Mouse (Mus musculus) granulocyte monocyte progenitor cell, adult 5-6 weeks (primary cell): ENCODE measurements around the gene Rac2. TPM values are rescaled to one million over a fixed set of nuclear protein-coding genes. Genes with fewer than 3 reads are reported as not detected.

Experiments
- ATAC-seq: replicated peaks from 2 replicates; pipeline ENCODE4 v1.8.0; 2016; ENCODE audit warnings: mild to moderate bottlenecking, moderate TSS enrichment, inconsistent platforms; ENCODE audit not compliant: poor library complexity, severe bottlenecking
- total RNA-seq, 2 experiments: library from RNA; stranded (forward) in 1 of 2; stranded (reverse) in 1 of 2; fragments of 200-712, 200-1000 nt in 1 of 2; fragments of >200 nt in 1 of 2; fragmentation: Nextera tagmentation in 1 of 2; gene quantifications; 2 replicates each; pipeline ENCODE4 v1.2.3; 2014 to 2017

The Rac2 gene
- total RNA-seq (2014; fragmentation: Nextera tagmentation) (325 and 431 TPM in 2 replicates), total RNA-seq (2017) (94.7 and 105 TPM in 2 replicates)

DNA sequence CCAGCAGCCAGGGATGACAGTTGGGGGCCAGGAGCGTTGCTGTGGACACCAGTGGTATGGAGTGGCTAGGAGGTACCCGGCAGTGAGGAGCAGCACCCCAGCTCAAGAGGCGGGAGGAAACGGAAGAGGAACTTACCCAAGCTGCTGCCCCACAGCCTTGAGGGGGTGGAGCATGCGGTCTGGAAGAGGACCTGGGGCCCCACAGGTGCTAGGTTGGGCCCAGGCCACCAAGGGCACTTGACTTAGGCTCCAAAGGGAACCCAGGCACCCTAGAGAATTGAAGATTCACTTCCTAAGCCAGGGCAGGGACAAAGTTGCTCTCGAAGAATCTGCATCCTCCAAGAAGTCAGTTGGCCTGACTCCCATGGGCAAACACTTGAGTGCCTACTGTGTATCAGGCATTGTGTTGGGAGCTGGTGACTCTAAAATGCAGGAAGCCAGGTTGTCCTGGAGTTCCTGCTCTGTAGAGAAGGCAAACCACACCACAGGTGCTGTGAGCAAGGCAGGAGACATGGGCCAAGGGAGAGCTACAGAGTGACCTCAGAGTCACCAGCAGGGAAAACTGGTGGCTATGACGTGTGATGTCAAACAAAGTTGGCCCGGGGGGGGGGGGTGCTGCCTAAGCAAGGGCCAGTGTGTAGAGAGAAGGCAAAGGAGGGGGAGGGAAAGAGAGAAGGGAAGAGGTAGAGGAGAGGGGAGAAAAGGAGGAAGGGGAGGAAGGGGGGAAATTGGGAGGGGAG lies at the start of gene Rac2:
Gene Rac2 (minus strand): TSS at position 126 of the 740 bp plus-strand sequence.
- peak; percentile 85 for ATAC-seq

GRCm38 (mm10) chr15:78616973-78617372 lies 44.4 kb upstream of the Rac2 start:
- ATAC-seq: no peak

GRCm38 (mm10) chr15:78614536-78614935 lies 42.0 kb upstream of the Rac2 start:
- no peak for ATAC-seq

GRCm38 (mm10) chr15:78610705-78611462 lies 38.3 kb upstream of the Rac2 start:
- peak; percentile 16 for ATAC-seq

DNA sequence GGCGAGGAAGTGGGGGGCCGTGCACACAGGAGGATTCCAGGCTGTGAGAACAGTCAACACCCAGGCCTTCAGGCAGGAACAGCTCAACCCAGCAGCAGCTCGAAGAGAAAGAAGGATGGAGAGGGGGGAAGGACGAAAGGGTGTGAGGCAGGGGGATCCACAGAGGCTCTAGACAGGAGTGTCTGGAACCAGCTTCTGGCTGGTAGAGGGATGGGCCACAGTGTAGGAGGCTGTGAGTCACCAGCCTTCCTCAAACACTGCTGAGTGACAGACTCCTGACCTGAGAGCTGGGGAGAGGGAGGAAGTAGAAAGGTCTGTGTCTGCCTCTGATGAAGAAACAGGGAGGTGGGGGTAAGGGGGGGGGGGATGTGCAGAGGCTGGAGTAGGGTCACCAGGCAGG lies 34.9 kb upstream of the Rac2 start:
- ATAC-seq: peak; percentile 85

- ATAC-seq: peak; percentile 20
Observed at GRCm38 (mm10) chr15:78606059-78606458, 33.5 kb upstream of the Rac2 start.

DNA sequence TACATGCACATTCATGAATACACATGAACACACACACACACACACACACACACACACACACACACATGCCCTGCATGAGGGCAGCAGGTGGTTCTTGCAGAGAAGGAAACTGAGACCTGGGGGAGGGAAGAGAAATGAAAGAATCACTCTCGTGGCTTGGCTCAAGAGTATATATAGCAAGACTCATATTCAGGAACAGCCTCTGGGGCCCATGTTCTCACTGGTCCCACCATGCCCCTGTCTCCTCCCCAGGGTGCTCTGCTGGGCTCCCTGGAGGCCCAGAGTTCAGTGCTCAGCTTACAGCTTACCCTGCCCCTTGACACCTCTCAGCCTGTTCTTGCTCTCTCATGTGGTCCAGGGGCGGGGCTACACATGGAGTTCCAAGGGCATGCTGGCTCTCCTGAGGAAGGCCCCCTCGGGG lies 32.8 kb upstream of the Rac2 start:
- no peak for ATAC-seq

GRCm38 (mm10) chr15:78604255-78604654 lies 31.7 kb upstream of the Rac2 start:
- no peak for ATAC-seq

DNA sequence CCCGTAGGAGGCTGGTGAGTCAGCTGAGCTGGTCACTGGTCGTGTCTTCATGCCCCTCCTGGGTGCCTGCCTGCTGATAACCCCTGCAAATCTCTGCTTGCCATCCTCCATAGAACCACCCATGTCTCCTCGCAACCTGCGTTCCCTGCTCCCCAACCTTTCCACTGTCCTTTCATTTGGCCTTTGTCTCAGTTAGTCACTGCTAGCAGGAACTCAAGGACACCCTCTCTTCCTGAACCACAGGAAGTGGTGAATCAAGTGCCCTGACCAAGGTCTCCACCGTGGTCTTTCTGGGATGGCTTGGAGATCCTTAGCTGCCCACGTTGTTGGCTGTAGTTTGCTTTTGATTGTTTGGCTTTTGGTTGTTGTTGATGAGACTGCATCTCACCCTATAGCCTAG lies 28.6 kb upstream of the Rac2 start:
- ATAC-seq: no peak

DNA sequence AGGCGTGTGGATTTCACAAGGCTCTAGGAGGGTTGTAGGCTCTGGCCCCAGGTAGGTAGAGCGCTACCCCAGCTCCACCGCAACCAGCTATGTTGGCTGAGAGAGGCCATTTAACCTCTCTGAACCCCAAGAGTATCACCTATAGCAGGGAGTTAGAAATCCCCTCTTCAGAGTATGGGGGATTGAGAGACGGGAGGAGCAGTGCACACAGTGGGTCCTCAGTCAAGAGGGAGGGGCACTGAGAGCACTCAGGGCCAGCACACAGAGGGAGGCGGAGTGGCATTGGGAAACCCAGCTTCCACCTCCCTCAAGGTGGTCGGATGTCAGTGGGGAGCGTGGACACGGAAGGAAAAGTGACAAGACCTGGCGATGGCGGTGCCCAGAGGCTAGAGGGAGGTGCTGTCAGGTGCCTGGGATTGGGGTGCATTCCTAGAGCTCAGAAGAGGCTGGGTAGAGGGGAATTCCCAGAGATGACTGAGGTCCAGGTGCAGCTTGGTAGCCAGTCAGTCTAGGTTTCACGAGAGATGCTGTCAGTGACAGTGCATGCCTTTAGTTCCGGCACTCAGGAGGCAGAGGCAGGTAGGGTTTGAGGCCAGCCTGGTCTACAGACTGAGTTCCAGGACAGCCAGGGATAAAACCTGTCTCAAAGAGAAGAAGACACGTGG lies 27.1 kb upstream of the Rac2 start:
- ATAC-seq: no peak

- peak; percentile 68 for ATAC-seq
Observed at GRCm38 (mm10) chr15:78599124-78599523, 26.5 kb upstream of the Rac2 start.

- ATAC-seq: peak; percentile 43
Observed at GRCm38 (mm10) chr15:78597729-78598128, 25.1 kb upstream of the Rac2 start.

DNA sequence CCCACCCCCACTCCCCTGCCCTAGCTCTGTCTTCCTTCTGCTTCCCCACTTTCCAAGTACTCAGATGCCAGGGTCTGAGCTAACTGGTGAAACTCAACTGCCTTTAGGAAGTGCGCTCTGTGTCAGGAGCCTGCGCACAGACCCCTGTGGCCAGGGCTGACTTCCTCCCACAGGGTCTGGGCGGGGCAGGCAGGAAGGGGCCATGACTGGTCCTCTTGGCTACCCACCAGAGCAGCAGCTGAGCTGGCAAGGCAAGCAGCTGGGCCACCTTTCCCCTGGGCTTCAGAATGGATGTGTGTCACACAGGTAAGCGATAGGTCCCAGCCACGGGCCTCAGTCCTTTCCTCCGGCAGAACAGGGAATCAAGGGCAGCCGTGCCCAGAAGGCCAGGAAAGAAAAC lies 24.3 kb upstream of the Rac2 start, which contains the start of gene Cyth4:
Gene Cyth4 (plus strand): TSS at position 134 of the 400 bp plus-strand sequence.
- ATAC-seq: peak; percentile 73

DNA sequence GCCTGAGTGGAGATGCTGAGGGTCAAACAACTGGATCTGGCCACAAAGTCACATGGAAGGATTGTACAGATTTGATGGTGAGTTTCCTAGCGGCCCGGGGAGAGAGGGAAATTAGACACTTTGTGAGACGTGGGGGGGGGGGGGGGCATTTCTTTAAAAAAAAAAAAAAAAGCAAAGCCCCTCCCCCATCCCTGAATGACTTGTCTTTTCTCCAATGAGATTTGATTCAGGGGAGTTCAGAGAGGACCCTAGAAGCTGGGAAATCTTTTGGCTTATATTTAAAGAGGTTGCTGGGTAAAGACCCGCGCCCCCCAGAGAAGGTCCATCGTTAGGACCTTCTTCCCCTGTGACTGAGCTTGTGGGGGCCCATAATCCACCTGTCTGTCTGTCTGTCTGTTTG lies 23.9 kb upstream of the Rac2 start:
- ATAC-seq: no peak

DNA sequence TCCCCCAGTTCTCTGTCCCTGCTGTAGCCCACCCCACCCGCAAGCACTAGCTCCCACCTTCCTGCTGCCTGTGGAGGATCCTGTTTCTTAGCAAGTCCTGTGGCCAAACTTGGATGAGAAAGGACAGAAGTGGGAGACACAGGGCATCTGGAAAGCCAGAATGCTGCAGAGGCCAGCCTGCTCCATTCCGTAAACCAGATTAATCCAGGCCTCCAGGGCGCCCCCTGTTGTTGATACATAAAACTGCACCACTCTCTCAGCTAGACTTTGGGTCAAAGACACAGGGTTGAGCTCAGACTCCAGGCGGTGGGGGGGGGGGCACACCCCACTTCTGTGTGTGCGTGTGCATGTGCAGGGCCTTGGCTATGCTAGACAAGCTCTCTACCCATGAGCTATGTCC lies 22.9 kb upstream of the Rac2 start:
- ATAC-seq: no peak

GRCm38 (mm10) chr15:78594831-78595230 lies 22.2 kb upstream of the Rac2 start:
- no peak for ATAC-seq

GRCm38 (mm10) chr15:78593896-78594425 lies 21.4 kb upstream of the Rac2 start:
- no peak for ATAC-seq

- ATAC-seq: no peak
Observed at GRCm38 (mm10) chr15:78592452-78592968, 19.9 kb upstream of the Rac2 start.

GRCm38 (mm10) chr15:78591680-78592451 lies 19.3 kb upstream of the Rac2 start:
- peak; percentile 58 for ATAC-seq

DNA sequence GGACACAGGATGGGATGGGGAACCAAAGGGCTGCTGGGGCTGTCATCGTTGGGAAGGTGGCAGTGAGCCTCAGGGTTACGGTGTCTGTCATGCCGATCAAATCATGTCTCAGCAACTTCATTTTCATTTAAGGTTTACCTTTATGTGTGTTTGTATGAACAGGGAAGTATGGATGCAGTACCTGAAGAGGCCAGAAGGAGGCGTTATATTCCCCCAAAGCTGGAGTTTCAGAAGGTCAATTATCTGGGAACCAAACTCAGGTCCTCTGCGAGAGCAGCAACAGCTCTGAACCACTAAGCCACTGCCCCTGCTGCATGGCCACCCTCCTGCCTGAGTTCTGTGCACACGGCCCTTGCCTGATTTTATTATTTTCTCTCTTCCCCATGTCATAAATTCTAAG lies 18.2 kb upstream of the Rac2 start:
- ATAC-seq: no peak
